Mouse (Mus musculus) forebrain, postnatal 0 days (tissue): ENCODE measurements around the gene Btbd2. TPM values are rescaled to one million over a fixed set of nuclear protein-coding genes. Genes with fewer than 3 reads are reported as not detected.

Experiments used
- ATAC-seq: fragments of 200-750 bp; cut with Nextera tagmentation; 2 replicates; pipeline ENCODE4 v1.8.0; 2017; ENCODE audit warnings: mild to moderate bottlenecking, moderate library complexity
- DNase-seq: peaks from one replicate; pipeline ENCODE4 v3.0.0-alpha.2; 2015
- H3K27ac ChIP-seq: fragments of 300-500 bp; sonication (generic); 2 replicates; pipeline ENCODE4 v1.5.1; 2014; ENCODE audit warnings: low read depth, mild to moderate bottlenecking, antibody characterized with exemption, low read length, moderate library complexity, mixed read lengths
- H3K27me3 ChIP-seq: fragments of 300-500 bp; sonication (generic); 2 replicates; pipeline ENCODE4 v1.6.1; 2014; ENCODE audit warnings: mild to moderate bottlenecking, low read length, mixed read lengths; ENCODE audit not compliant: insufficient read depth
- H3K36me3 ChIP-seq: fragments of 300-500 bp; sonication (generic); 2 replicates; pipeline ENCODE4 v1.6.1; 2014; ENCODE audit warnings: mild to moderate bottlenecking, moderate library complexity; ENCODE audit not compliant: insufficient read depth
- H3K4me1 ChIP-seq: fragments of 300-500 bp; sonication (generic); 2 replicates; pipeline ENCODE4 v1.6.1; 2014; ENCODE audit warnings: antibody characterized with exemption; ENCODE audit not compliant: insufficient read depth
- H3K4me2 ChIP-seq: fragments of 300-500 bp; sonication (generic); 2 replicates; pipeline ENCODE4 v1.6.1; 2014; ENCODE audit warnings: low read depth, mild to moderate bottlenecking, moderate library complexity
- H3K4me3 ChIP-seq: fragments of 300-500 bp; sonication (generic); 2 replicates; pipeline ENCODE4 v1.5.1; 2014; ENCODE audit warnings: low read depth, low read length, mixed read lengths
- H3K9ac ChIP-seq: fragments of 300-500 bp; sonication (generic); 2 replicates; pipeline ENCODE4 v1.6.1; 2014; ENCODE audit warnings: mild to moderate bottlenecking
- H3K9me3 ChIP-seq: fragments of 300-500 bp; sonication (generic); 2 replicates; pipeline ENCODE4 v1.6.1; 2016; ENCODE audit warnings: low read length
- CTCF ChIP-seq: sonication (generic); IDR thresholded peaks from 2 replicates; pipeline ENCODE4 v1.5.1; 2016; ENCODE audit warnings: antibody characterized with exemption, control low read depth, low read depth
- WGBS: fragments of 180-500 bp; shearing (Covaris S2); extraction: QIAGEN DNeasy Blood & Tissue Kit; methylation state at CpG from one replicate; pipeline ENCODE4 v1.1.7; 2014; 5-methylcytosine and 5-hydroxymethylcytosine counted together
- polyA plus RNA-seq: library from polyadenylated mRNA; unstranded; fragments of >200 nt; fragmentation: Nextera tagmentation; extraction: Ambion mirVana; gene quantifications from 2 replicates; pipeline ENCODE4 v1.2.1, GENCODE M21; 2015
- total RNA-seq: library from RNA; depleted of rRNA; stranded (reverse); fragments of >200 nt; gene quantifications from 2 replicates; pipeline ENCODE4 v1.2.3, GENCODE M21; 2014

Gene Btbd2
- total and polyA plus RNA-seq, 2 experiments from 2014 or later: 77.6 to 131 TPM

DNA sequence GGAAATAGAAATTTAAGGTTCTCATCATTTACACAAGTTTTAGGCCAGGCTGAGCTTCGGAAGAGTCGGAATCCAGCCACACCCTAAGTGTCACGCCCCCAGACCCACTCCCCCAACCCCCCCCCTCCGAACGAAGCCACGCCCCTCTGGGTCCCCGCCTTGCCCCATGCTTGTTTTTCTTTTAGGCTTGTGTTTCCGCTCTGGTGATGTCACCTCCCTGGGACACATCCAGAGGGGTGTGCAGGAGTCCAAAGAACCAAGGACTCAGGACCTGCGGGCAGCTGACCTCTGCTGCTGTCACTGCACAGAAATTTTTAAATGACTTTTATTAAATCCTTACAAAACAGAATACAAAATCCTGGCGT lies 8.1 kb upstream of the Btbd2 start:
- Histone ChIP-seq H3K4me3 (no peak overlapping the region), H3K36me3 (peaks cover 49% of the 10 kb centered on the region), H3K27ac (no peak overlapping the region), H3K9me3 (no peaks in the 10 kb centered on the region), H3K9ac (no peak overlapping the region), H3K4me1 (no peaks in the 10 kb centered on the region), H3K4me2 (no peak overlapping the region), H3K27me3 (no peaks in the 10 kb centered on the region)
- ATAC-seq (no peak), DNase-seq (no peak)
- TF ChIP-seq CTCF: no peak
- 21% methylated on average over 10 of the region's 10 CpGs for WGBS

DNA sequence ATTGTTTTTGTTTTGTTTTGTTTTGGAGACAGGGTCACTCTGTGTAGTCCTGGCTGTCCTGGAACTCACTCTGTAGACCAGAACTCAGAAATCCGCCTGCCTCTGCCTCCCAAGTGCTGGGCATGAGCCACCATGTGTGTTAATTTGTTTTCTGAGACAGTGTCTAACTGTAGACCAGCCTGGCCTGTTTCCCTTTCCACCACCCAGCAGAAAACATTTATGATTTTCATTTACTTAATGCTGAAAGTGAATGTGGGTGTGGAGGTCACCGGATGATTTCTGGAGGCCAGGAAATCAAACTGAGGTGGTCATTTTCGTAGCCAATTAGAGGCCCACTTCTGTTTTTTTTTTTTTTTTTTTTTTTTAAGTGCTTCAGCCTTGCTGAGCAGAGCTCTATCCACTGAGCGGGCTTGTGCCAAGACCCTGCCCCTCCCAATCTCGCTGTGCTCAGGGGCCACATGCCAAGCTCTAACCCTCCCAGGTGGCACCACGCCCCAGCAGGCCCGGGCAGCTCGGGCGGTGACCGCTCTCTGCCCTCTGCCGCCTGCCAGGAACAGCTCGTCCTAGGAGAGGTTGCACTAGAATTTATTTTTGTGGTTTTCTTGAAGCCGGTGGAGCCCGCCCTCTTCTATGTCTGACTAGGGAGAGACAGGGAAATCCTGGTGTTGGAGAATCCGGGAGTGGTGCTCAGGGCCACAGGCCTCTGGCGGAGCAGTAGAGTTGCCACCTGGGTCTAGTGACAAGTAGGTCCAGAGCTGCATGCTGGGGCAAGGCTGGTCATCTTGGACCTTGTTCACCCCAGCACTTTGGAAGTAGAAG lies 7.5 kb upstream of the Btbd2 start:
- Histone ChIP-seq H3K9ac (no peak overlapping the region), H3K4me2 (no peak overlapping the region), H3K36me3 (peaks cover 43% of the 10 kb centered on the region), H3K27ac (peak overlapping the region; percentile 9; the same call in 1 of the 2 replicates), H3K4me3 (no peak overlapping the region), H3K27me3 (no peaks in the 10 kb centered on the region), H3K4me1 (no peaks in the 10 kb centered on the region), H3K9me3 (no peaks in the 10 kb centered on the region)
- ATAC-seq: peak; percentile 14; the same call in 1 of the 2 replicates
- no peak for DNase-seq
- no peak for TF ChIP-seq CTCF
- WGBS: 46% methylated on average over 16 of the region's 16 CpGs

DNA sequence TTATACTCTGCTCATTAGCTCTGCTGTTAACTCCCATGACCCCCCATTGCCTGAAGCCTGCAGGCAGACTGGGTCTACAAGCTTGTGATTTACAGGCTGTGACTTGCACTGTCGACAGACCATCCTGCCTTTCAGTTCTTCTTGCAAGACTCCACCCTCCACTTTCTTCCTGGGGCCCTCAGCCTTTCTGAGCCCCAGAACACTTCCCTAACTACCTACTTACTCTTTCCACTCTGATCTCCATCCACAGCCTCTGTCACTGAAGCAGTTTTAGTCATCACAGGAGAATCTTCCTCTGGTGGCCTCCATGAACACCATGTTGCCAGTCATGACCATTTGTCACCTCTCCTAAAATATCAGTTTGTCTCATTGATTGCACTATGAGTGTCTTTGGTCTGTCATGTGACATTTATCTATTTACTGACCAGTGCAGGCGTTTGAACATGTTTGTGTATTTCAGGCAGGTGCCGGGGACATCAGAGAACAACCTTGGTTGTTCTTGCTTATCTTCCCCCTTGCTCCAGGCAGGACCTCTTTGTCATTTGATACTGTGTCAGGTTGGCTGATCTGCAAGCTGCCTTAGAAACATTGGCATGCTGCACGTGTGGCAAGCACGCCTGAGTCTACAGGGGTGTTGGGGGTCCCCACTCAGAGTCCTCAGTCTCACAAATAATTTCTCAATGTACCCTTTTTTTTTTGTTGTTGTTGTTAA lies 6.8 kb upstream of the Btbd2 start:
- Histone ChIP-seq H3K4me3 (no peak overlapping the region), H3K9me3 (no peaks in the 10 kb centered on the region), H3K4me1 (no peaks in the 10 kb centered on the region), H3K27ac (no peak overlapping the region), H3K9ac (no peak overlapping the region), H3K27me3 (no peaks in the 10 kb centered on the region), H3K4me2 (no peak overlapping the region), H3K36me3 (peaks cover 35% of the 10 kb centered on the region)
- TF ChIP-seq CTCF: no peak
- ATAC-seq (no peak), DNase-seq (no peak)
- WGBS: 60% methylated on average over 5 of the region's 5 CpGs

DNA sequence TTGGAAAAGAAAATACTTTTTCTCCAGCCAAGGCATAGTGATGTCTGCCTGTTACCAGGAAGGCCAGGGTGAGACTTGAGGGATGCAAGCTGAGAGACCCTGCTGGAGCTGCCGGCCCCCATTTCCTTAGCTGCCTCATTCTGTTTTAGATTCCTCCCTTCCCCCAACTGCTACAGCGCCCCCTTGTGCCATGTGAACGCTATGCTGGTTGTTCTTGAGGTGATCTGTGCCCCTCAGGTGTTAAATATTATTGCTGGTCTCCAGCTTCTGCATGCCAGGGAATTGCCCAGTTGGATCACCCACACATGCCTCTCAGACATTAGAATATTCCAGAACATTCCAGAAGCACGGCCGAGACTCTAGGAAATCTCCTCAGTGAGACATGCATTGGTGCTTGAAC lies 4.3 kb upstream of the Btbd2 start:
- Histone ChIP-seq H3K9ac (no peak overlapping the region), H3K9me3 (no peaks in the 10 kb centered on the region), H3K27ac (no peak overlapping the region), H3K4me2 (no peak overlapping the region), H3K4me1 (no peaks in the 10 kb centered on the region), H3K27me3 (no peaks in the 10 kb centered on the region), H3K36me3 (peaks cover 10% of the 10 kb centered on the region; the same call in 1 of the 2 replicates), H3K4me3 (no peak overlapping the region)
- DNase-seq (no peak), ATAC-seq (no peak)
- 42% methylated on average over 5 of the region's 5 CpGs for WGBS
- TF ChIP-seq CTCF: peak; percentile 69

DNA sequence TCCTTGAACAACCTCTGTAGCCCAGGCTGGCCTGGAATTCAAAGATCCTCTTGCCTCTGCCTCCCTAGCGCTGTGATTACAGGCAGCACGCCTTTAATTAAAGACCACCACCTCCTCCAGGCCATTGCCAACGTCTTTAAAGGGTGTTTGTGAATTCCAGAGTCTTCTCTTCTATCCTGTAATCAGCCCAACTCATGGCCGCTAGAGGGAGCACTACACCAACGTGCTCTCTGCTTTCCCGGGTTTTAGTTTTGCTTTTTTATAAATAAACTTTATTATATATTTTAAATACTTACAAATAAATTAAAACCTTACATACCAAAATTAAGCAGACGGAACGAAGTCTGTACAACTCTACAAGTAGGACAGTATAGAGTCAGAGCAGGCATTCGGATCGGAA lies 2.3 kb upstream of the Btbd2 start:
- TF ChIP-seq CTCF: peak; percentile 76
- H3K4me3 ChIP-seq: peak overlapping the region; percentile 31

DNA sequence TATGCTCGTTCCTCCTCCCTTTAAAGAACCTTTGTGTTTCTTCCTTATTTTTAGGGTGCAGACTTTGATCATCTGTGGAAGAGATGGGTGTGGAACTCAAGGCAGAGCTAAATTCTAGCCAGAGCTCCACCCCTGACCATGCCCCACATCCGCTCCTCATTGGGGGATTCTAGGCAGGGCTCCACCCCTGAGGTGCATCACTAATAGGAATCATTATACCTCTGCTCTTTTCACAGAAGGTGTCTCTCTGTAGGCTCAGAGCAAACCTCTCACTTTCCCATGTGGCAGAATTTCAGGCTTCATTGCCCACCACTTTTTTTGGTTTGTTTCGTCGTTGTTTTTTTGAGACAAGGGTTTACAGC lies 2.0 kb upstream of the Btbd2 start:
- no peak for TF ChIP-seq CTCF
- Histone ChIP-seq H3K4me1 (peaks cover 9% of the 10 kb centered on the region), H3K36me3 (no peaks in the 10 kb centered on the region), H3K4me2 (no peak overlapping the region), H3K9me3 (no peaks in the 10 kb centered on the region), H3K27me3 (no peaks in the 10 kb centered on the region), H3K27ac (peak overlapping the region; percentile 67), H3K4me3 (no peak overlapping the region), H3K9ac (no peak overlapping the region)
- DNase-seq (peak; percentile 40), ATAC-seq (no peak)
- WGBS: 67% methylated on average over 4 of the region's 4 CpGs

More for the DNA sequence above, 2.3 kb upstream of the Btbd2 start:
- peak; percentile 88 for DNase-seq
- no peak for ATAC-seq
- H3K36me3 ChIP-seq: no peaks in the 10 kb centered on the region
- H3K9me3 ChIP-seq: no peaks in the 10 kb centered on the region
- H3K4me1 ChIP-seq: peaks cover 9% of the 10 kb centered on the region
- no peak overlapping the region for H3K9ac ChIP-seq
- H3K4me2 ChIP-seq: peak overlapping the region; percentile 42
- peak overlapping the region; percentile 67 for H3K27ac ChIP-seq
- no peaks in the 10 kb centered on the region for H3K27me3 ChIP-seq
- 5% methylated on average over 10 of the region's 10 CpGs for whole genome bisulfite sequencing

DNA sequence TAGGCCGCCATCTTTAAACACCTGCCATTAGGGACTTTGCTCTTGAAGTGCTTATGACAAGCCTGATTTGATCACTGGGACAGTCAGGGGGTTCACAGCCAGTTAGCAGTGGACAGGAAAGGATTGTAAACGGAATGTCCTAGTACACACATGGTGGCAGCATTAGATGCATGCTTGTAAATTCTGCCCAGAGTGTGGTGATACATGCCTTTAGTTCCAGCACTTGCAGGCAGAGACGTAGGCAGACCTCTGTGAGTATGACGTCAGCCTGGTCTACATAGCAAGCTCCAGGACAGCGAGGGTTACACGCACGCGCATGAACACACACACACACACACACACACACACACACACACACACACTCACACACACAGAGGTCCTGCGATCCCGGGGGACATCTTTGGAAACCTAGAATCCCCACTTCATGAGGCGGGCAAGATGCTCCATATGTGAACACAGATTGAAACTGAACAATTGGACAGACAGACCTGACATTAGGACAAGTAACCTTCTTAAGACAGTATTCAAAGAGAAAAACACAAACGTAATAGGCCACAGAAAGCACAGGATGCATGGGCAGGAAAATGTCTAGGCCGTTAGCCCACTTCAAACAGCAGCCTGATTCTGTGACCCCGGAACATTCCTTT lies 1.4 kb upstream of the Btbd2 start:
- no peaks in the 10 kb centered on the region for H3K9me3 ChIP-seq
- peak overlapping the region; percentile 67; the same call in 1 of the 2 replicates for H3K27ac ChIP-seq
- DNase-seq (no peak), ATAC-seq (no peak)
- H3K4me3 ChIP-seq: no peak overlapping the region
- H3K36me3 ChIP-seq: no peaks in the 10 kb centered on the region
- no peaks in the 10 kb centered on the region for H3K27me3 ChIP-seq
- no peak overlapping the region for H3K4me2 ChIP-seq
- H3K9ac ChIP-seq: no peak overlapping the region
- H3K4me1 ChIP-seq: peaks cover 9% of the 10 kb centered on the region
- no peak for TF ChIP-seq CTCF
- WGBS: 85% methylated on average over 14 of the region's 14 CpGs
